Comparison of ENCODE assay signal across 11 mouse cellular contexts in the genomic region with DNA sequence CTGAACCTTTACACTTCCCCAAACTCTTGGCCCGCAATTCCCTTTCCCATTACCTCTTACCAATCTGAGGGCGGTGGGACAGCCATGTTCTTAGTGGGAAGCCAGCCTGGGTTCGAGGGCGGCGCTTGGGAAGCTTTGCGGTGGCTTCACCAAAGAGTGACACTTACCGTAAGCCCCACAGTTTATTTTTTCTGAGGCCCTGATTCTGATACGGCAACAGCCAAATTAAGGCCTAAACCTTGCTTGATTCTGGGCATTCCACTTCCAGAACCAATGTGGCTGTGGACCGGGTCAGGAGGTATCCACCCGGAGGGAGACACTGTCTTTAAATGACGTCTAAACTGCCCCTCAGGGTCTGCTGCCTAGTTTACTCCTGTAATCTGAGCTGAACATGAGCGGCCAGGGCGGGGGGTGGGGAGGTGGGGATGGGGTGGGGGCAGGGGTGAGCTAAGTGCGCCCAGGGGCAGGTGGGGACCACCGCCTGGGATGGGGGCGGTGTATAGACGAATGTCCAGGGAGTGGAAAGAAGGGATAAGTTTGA. TPM values are rescaled to one million over a fixed set of nuclear protein-coding genes. Genes with fewer than 3 reads are reported as not detected.
A peak's percentile ranks its signal among the peaks of the same experiment; 100 is the strongest.
DNase-seq lines count a peak whose midpoint lies in the region; ATAC-seq and TF ChIP-seq lines count a peak whose summit lies in the region.
"Had no signal": no experiment of that assay in that cellular context is flagged by ENCODE, and none has a peak within 500 bp of the region (broad histone marks: within the 10 kb centered on the region; RNA-seq: fewer than 3 reads in every experiment).

No protein-coding gene starts in this region.

- peaks cover 25% of the 10 kb centered on the region for H3K36me3 ChIP-seq in forebrain, embryonic 10.5 days (replicated peaks)
- H3K36me3 ChIP-seq in limb, embryonic 12.5 days = no peaks in the 10 kb centered on the region
- no peaks in the 10 kb centered on the region for H3K36me3 ChIP-seq in neural tube, embryonic 15.5 days
- H3K36me3 ChIP-seq in kidney, embryonic 16.5 days (ENCODE audit: insufficient read depth, low read length) = no peaks in the 10 kb centered on the region
- no peaks in the 10 kb centered on the region for H3K36me3 ChIP-seq in kidney, adult 2 months (ENCODE audit: control insufficient read depth, insufficient read depth, low read length)
- H3K36me3 ChIP-seq: liver, embryonic 15.5 days had no signal

- H3K4me2 ChIP-seq in limb, embryonic 12.5 days = peak overlapping the region; percentile 81
- H3K4me2 ChIP-seq in neural tube, embryonic 15.5 days = peak overlapping the region; percentile 59
- H3K4me2 ChIP-seq in kidney, embryonic 16.5 days (replicated peaks; ENCODE audit: low read depth, low read length) = no peak overlapping the region

- no peaks in the 10 kb centered on the region for H3K9me3 ChIP-seq in forebrain, embryonic 10.5 days
- H3K9me3 ChIP-seq in limb, embryonic 12.5 days = no peaks in the 10 kb centered on the region
- H3K9me3 ChIP-seq in neural tube, embryonic 15.5 days (replicated peaks) = no peaks in the 10 kb centered on the region
- H3K9me3 ChIP-seq in kidney, embryonic 16.5 days (ENCODE audit: low read length) = no peaks in the 10 kb centered on the region
- H3K9me3 ChIP-seq: liver, embryonic 15.5 days had no signal

- WGBS in forebrain, embryonic 10.5 days = under 1% methylated on average over 17 of the region's 17 CpGs
- WGBS in limb, embryonic 12.5 days = under 1% methylated on average over 17 of the region's 17 CpGs
- 5% methylated on average over 17 of the region's 17 CpGs for WGBS in neural tube, embryonic 15.5 days
- under 1% methylated on average over 17 of the region's 17 CpGs for WGBS in kidney, embryonic 16.5 days
- WGBS in kidney, adult 2 months = 6% methylated on average over 17 of the region's 17 CpGs

- DNase-seq in left cerebral cortex, postnatal 4 days = peak; percentile 61
- no peak for DNase-seq in left cerebral cortex, postnatal 36 days (ENCODE audit: low spot score in 2 of 2)
- no peak for DNase-seq in forebrain, embryonic 10.5 days (ENCODE audit: extremely low spot score, low spot score)
- DNase-seq in adrenal gland, adult 2 months = no peak
- no peak for DNase-seq in kidney, adult 2 months

- intact Hi-C loops in left cerebral cortex, postnatal 4 days (cut with DNase I) = no loop called here
- intact Hi-C loops in left cerebral cortex, postnatal 36 days (cut with DNase I) = no loop called here

- H3K27ac ChIP-seq in forebrain, embryonic 10.5 days = peak overlapping the region; percentile 99
- peak overlapping the region; percentile 99 for H3K27ac ChIP-seq in limb, embryonic 12.5 days
- peak overlapping the region; percentile 60 for H3K27ac ChIP-seq in neural tube, embryonic 15.5 days (replicated peaks)
- no peak overlapping the region for H3K27ac ChIP-seq in kidney, embryonic 16.5 days (ENCODE audit: low read length)
- H3K27ac ChIP-seq in kidney, adult 2 months (ENCODE audit: insufficient read depth, low read depth, low read length) = no peak overlapping the region
- H3K27ac ChIP-seq: liver, embryonic 15.5 days had no signal

- peaks cover 81% of the 10 kb centered on the region for H3K4me1 ChIP-seq in forebrain, embryonic 10.5 days
- peaks cover 41% of the 10 kb centered on the region for H3K4me1 ChIP-seq in limb, embryonic 12.5 days (replicated peaks)
- H3K4me1 ChIP-seq in neural tube, embryonic 15.5 days = peaks cover 26% of the 10 kb centered on the region
- peaks cover 24% of the 10 kb centered on the region for H3K4me1 ChIP-seq in kidney, embryonic 16.5 days (ENCODE audit: insufficient read depth, low read length)
- no peaks in the 10 kb centered on the region for H3K4me1 ChIP-seq in kidney, adult 2 months (ENCODE audit: control insufficient read depth, insufficient read depth, low read length)

- peak overlapping the region; percentile 86 for H3K4me3 ChIP-seq in forebrain, embryonic 10.5 days
- peak overlapping the region; percentile 78 for H3K4me3 ChIP-seq in limb, embryonic 12.5 days (replicated peaks)
- peak overlapping the region; percentile 47 for H3K4me3 ChIP-seq in neural tube, embryonic 15.5 days (replicated peaks)
- H3K4me3 ChIP-seq in kidney, embryonic 16.5 days (ENCODE audit: low read length) = no peak overlapping the region
- H3K4me3 ChIP-seq in kidney, adult 2 months (ENCODE audit: insufficient read depth, low read depth, low read length) = no peak overlapping the region
- H3K4me3 ChIP-seq: liver, embryonic 15.5 days had no signal

- peaks cover 96% of the 10 kb centered on the region for H3K27me3 ChIP-seq in forebrain, embryonic 10.5 days (ENCODE audit: poor library complexity, severe bottlenecking)
- H3K27me3 ChIP-seq in limb, embryonic 12.5 days = peaks cover 67% of the 10 kb centered on the region
- H3K27me3 ChIP-seq in neural tube, embryonic 15.5 days (replicated peaks) = peaks cover 50% of the 10 kb centered on the region
- H3K27me3 ChIP-seq in kidney, embryonic 16.5 days (ENCODE audit: insufficient read depth, low read length) = peaks cover 98% of the 10 kb centered on the region
- H3K27me3 ChIP-seq in kidney, adult 2 months (replicated peaks; ENCODE audit: control insufficient read depth, insufficient read depth, low read length) = peaks cover 17% of the 10 kb centered on the region

- H3K9ac ChIP-seq in limb, embryonic 12.5 days (replicated peaks) = no peak overlapping the region; the same call in 1 of the 2 replicates
- no peak overlapping the region for H3K9ac ChIP-seq in neural tube, embryonic 15.5 days (replicated peaks)
- H3K9ac ChIP-seq in kidney, embryonic 16.5 days (replicated peaks; ENCODE audit: low read length) = no peak overlapping the region
- H3K9ac ChIP-seq: liver, embryonic 15.5 days had no signal

- ATAC-seq in limb, embryonic 12.5 days (ENCODE audit: insufficient number of reproducible peaks, insufficient read depth, low FRiP score, low TSS enrichment, low read depth) = peak; percentile 4; the same call in 1 of the 2 replicates
- ATAC-seq in neural tube, embryonic 15.5 days (ENCODE audit: low FRiP score) = no peak
- no peak for ATAC-seq in kidney, embryonic 16.5 days (ENCODE audit: low FRiP score, low TSS enrichment)

- no peak for TF ChIP-seq POLR2A in kidney, adult 2 months (IDR thresholded peaks at IDR 0.05; ENCODE audit: low read depth, low read length)

- no peak for TF ChIP-seq CTCF in kidney, adult 2 months (conservative IDR thresholded peaks at IDR 0.05; ENCODE audit: insufficient read depth, insufficient read length, low read depth, low read length)

RNA-seq across cellular contexts. Expression of gene Zic2, which starts 2.0 kb away (rescaled TPM):
- 10 to 100 TPM; 22.4 to 24.1 TPM for total RNA-seq in left cerebral cortex, postnatal 4 days (2021)
- total RNA-seq in left cerebral cortex, postnatal 36 days (2021) = 10 to 100 TPM; 12.7 to 19.1 TPM
- polyA plus RNA-seq in forebrain, embryonic 10.5 days (2016; fragmentation: Nextera tagmentation; extraction: Ambion mirVana) = 7.0 and 7.3 TPM in 2 replicates
- polyA plus RNA-seq in limb, embryonic 12.5 days (2016; fragmentation: Nextera tagmentation; extraction: Ambion mirVana) = 6.2 and 8.0 TPM in 2 replicates
- polyA plus RNA-seq in neural tube, embryonic 15.5 days (2015; fragmentation: Nextera tagmentation; extraction: Ambion mirVana) = 5.1 and 6.8 TPM in 2 replicates
- polyA plus RNA-seq in kidney, embryonic 16.5 days (2015; fragmentation: Nextera tagmentation; extraction: Ambion mirVana) = not detected in 2 replicates
- total RNA-seq in adrenal gland, adult 2 months (2021) = not detected
- polyA plus RNA-seq in adrenal gland, adult 2 months (2012; rRNA removed) = 0.10 and 0.41 TPM in 2 replicates
- polyA plus RNA-seq in kidney, adult 2 months (2012; rRNA removed) = not detected in 2 replicates
- total RNA-seq: adrenal gland, adult 18-20 months had no signal
- polyA plus RNA-seq: heart, embryonic 14.5 days; liver, embryonic 15.5 days had no signal

RNA-seq across cellular contexts. Expression of gene Zic5, which starts 7.8 kb away (rescaled TPM):
- total RNA-seq in left cerebral cortex, postnatal 4 days (2021) = 1 to 10 TPM; 3.9 to 5.1 TPM
- 1 to 10 TPM; 3.6 to 4.3 TPM for total RNA-seq in left cerebral cortex, postnatal 36 days (2021)
- polyA plus RNA-seq in forebrain, embryonic 10.5 days (2016; fragmentation: Nextera tagmentation; extraction: Ambion mirVana) = 20.7 and 21.5 TPM in 2 replicates
- 8.0 TPM in 2 replicates for polyA plus RNA-seq in limb, embryonic 12.5 days (2016; fragmentation: Nextera tagmentation; extraction: Ambion mirVana)
- polyA plus RNA-seq in neural tube, embryonic 15.5 days (2015; fragmentation: Nextera tagmentation; extraction: Ambion mirVana) = 3.9 and 6.2 TPM in 2 replicates
- 0.06 and 0.14 TPM in 2 replicates for polyA plus RNA-seq in kidney, embryonic 16.5 days (2015; fragmentation: Nextera tagmentation; extraction: Ambion mirVana)
- total RNA-seq in adrenal gland, adult 2 months (2021) = not detected
- polyA plus RNA-seq in adrenal gland, adult 2 months (2012; rRNA removed) = 0.02 TPM in 1 of 2 replicates, not detected in the other
- not detected in 2 replicates for polyA plus RNA-seq in kidney, adult 2 months (2012; rRNA removed)
- total RNA-seq: adrenal gland, adult 18-20 months had no signal
- polyA plus RNA-seq: liver, embryonic 15.5 days had no signal

RNA-seq across cellular contexts. Expression of gene Gm10837, which starts 17.1 kb away (rescaled TPM):
- under 1 TPM in 1 of 2 experiments, not detected in 1; 0.40 TPM for total RNA-seq in left cerebral cortex, postnatal 4 days (2021)
- total RNA-seq in left cerebral cortex, postnatal 36 days (2021) = not detected
- 0.27 TPM in 1 of 2 replicates, not detected in the other for polyA plus RNA-seq in forebrain, embryonic 10.5 days (2016; fragmentation: Nextera tagmentation; extraction: Ambion mirVana)
- 0.14 and 0.18 TPM in 2 replicates for polyA plus RNA-seq in limb, embryonic 12.5 days (2016; fragmentation: Nextera tagmentation; extraction: Ambion mirVana)
- 0.23 and 0.27 TPM in 2 replicates for polyA plus RNA-seq in neural tube, embryonic 15.5 days (2015; fragmentation: Nextera tagmentation; extraction: Ambion mirVana)
- polyA plus RNA-seq in kidney, embryonic 16.5 days (2015; fragmentation: Nextera tagmentation; extraction: Ambion mirVana) = not detected in 2 replicates
- not detected for total RNA-seq in adrenal gland, adult 2 months (2021)
- not detected in 2 replicates for polyA plus RNA-seq in adrenal gland, adult 2 months (2012; rRNA removed)
- polyA plus RNA-seq in kidney, adult 2 months (2012; rRNA removed) = not detected in 2 replicates
- total RNA-seq: adrenal gland, adult 18-20 months had no signal
- polyA plus RNA-seq: heart, embryonic 14.5 days; liver, embryonic 15.5 days had no signal

RNA-seq across cellular contexts. Expression of gene Gm5089, which starts 22.4 kb away (rescaled TPM):
- total RNA-seq in left cerebral cortex, postnatal 4 days (2021) = under 1 TPM; 0.28 to 0.50 TPM
- under 1 TPM in 1 of 2 experiments, not detected in 1; 0.25 TPM for total RNA-seq in left cerebral cortex, postnatal 36 days (2021)
- 1.0 and 1.9 TPM in 2 replicates for polyA plus RNA-seq in forebrain, embryonic 10.5 days (2016; fragmentation: Nextera tagmentation; extraction: Ambion mirVana)
- polyA plus RNA-seq in limb, embryonic 12.5 days (2016; fragmentation: Nextera tagmentation; extraction: Ambion mirVana) = 0.14 and 0.23 TPM in 2 replicates
- 0.14 and 0.60 TPM in 2 replicates for polyA plus RNA-seq in neural tube, embryonic 15.5 days (2015; fragmentation: Nextera tagmentation; extraction: Ambion mirVana)
- not detected in 2 replicates for polyA plus RNA-seq in kidney, embryonic 16.5 days (2015; fragmentation: Nextera tagmentation; extraction: Ambion mirVana)
- total RNA-seq in adrenal gland, adult 2 months (2021) = not detected
- polyA plus RNA-seq in adrenal gland, adult 2 months (2012; rRNA removed) = not detected in 2 replicates
- not detected in 2 replicates for polyA plus RNA-seq in kidney, adult 2 months (2012; rRNA removed)
- total RNA-seq: adrenal gland, adult 18-20 months had no signal
- polyA plus RNA-seq: heart, embryonic 14.5 days; liver, embryonic 15.5 days had no signal

Comparison
In these comparisons a context has a peak if more than half of its experiments do, and no peak if none do; other contexts are left out.
1. H3K27ac ChIP-seq: peak in forebrain, embryonic 10.5 days (single experiment), limb, embryonic 12.5 days (single experiment) and neural tube, embryonic 15.5 days (single experiment); none in kidney, embryonic 16.5 days (single experiment) and kidney, adult 2 months (single experiment).
2. H3K4me3 ChIP-seq: peak in forebrain, embryonic 10.5 days (single experiment), limb, embryonic 12.5 days (single experiment) and neural tube, embryonic 15.5 days (single experiment); none in kidney, embryonic 16.5 days (single experiment) and kidney, adult 2 months (single experiment).